Mouse (Mus musculus): ENCODE measurements around the gene Trpt1.

DNA sequence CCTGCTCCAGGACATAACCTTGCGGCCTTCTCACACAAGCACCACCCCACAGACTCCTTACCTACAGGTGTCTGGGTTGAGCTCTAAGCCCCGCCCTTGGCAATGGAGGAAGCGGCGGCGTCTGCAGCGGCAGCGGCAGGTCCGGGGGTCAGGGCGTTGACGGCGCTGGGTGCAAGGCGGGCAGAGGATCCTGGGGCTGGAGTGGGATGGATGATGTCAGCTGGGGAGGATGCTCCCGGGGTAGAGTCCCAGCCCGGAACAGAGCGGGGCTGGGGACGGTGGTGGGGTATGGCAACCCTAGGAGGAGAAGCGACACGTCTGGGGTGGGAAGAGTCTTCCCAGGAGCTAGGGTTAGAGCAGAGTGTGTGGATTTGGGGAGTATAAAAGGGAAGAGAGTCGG, 10.6 kb upstream of the Trpt1 start:
- TF ChIP-seq CTCF (IDR thresholded peaks at IDR 0.05; ENCODE audit: low read depth) (no peak), EP300 (IDR thresholded peaks at IDR 0.05; ENCODE audit: low read depth) (no peak)

All from liver, postnatal 0 days (tissue).